Mouse (Mus musculus): Measurements from ENCODE around the gene Hsd17b14. TPM values are rescaled to one million over a fixed set of nuclear protein-coding genes. Genes with fewer than 3 reads are reported as not detected.
A peak's percentile ranks its signal among the peaks of the same experiment; 100 is the strongest.

Hsd17b14 gene
- polyA plus RNA-seq, 1 experiment = 43.9 TPM

GRCm38 (mm10) chr7:45518618-45519017 is 36.1 kb upstream of the Hsd17b14 start:
- DNase-seq = no peak
- Histone ChIP-seq H3K36me3 (ENCODE audit: control insufficient read depth, insufficient read depth, low read length) (peaks cover 2% of the 10 kb centered on the region; the same call in 1 of the 2 replicates), H3K4me1 (ENCODE audit: control insufficient read depth, insufficient read depth, low read length) (peaks cover 9% of the 10 kb centered on the region; the same call in 1 of the 2 replicates), H3K4me3 (ENCODE audit: insufficient read depth, low read depth, low read length) (no peak overlapping the region), H3K27me3 (replicated peaks; ENCODE audit: control insufficient read depth, insufficient read depth, low read length) (no peaks in the 10 kb centered on the region), H3K27ac (ENCODE audit: insufficient read depth, low read depth, low read length) (no peak overlapping the region)
- TF ChIP-seq POLR2A (IDR thresholded peaks at IDR 0.05; ENCODE audit: low read depth, low read length) (no peak), CTCF (conservative IDR thresholded peaks at IDR 0.05; ENCODE audit: insufficient read depth, insufficient read length, low read depth, low read length) (no peak)
- 92% methylated on average over 16 of the region's 16 CpGs for WGBS

GRCm38 (mm10) chr7:45519345-45520120 is 35.2 kb upstream of the Hsd17b14 start:
- H3K4me1 ChIP-seq (ENCODE audit: control insufficient read depth, insufficient read depth, low read length) = peaks cover 12% of the 10 kb centered on the region
- 75% methylated on average over 8 of the region's 8 CpGs for WGBS
- no peak overlapping the region for H3K4me3 ChIP-seq (ENCODE audit: insufficient read depth, low read depth, low read length)
- H3K27ac ChIP-seq (ENCODE audit: insufficient read depth, low read depth, low read length) = no peak overlapping the region
- peaks cover 2% of the 10 kb centered on the region; the same call in 1 of the 2 replicates for H3K36me3 ChIP-seq (ENCODE audit: control insufficient read depth, insufficient read depth, low read length)
- TF ChIP-seq POLR2A (IDR thresholded peaks at IDR 0.05; ENCODE audit: low read depth, low read length) (no peak), CTCF (conservative IDR thresholded peaks at IDR 0.05; ENCODE audit: insufficient read depth, insufficient read length, low read depth, low read length) (no peak)
- DNase-seq = no peak
- no peaks in the 10 kb centered on the region for H3K27me3 ChIP-seq (replicated peaks; ENCODE audit: control insufficient read depth, insufficient read depth, low read length)

- Histone ChIP-seq H3K4me1 (ENCODE audit: control insufficient read depth, insufficient read depth, low read length) (peaks cover 18% of the 10 kb centered on the region), H3K27ac (ENCODE audit: insufficient read depth, low read depth, low read length) (no peak overlapping the region), H3K27me3 (replicated peaks; ENCODE audit: control insufficient read depth, insufficient read depth, low read length) (no peaks in the 10 kb centered on the region), H3K4me3 (ENCODE audit: insufficient read depth, low read depth, low read length) (no peak overlapping the region), H3K36me3 (ENCODE audit: control insufficient read depth, insufficient read depth, low read length) (peaks cover 2% of the 10 kb centered on the region; the same call in 1 of the 2 replicates)
- DNase-seq = no peak
- TF ChIP-seq POLR2A (IDR thresholded peaks at IDR 0.05; ENCODE audit: low read depth, low read length) = no peak
- 92% methylated on average over 7 of the region's 7 CpGs for WGBS
Observed at GRCm38 (mm10) chr7:45520605-45521004, 34.1 kb upstream of the Hsd17b14 start.

- Histone ChIP-seq H3K27ac (ENCODE audit: insufficient read depth, low read depth, low read length) (peak overlapping the region; percentile 70), H3K27me3 (replicated peaks; ENCODE audit: control insufficient read depth, insufficient read depth, low read length) (no peaks in the 10 kb centered on the region), H3K4me1 (ENCODE audit: control insufficient read depth, insufficient read depth, low read length) (peaks cover 18% of the 10 kb centered on the region), H3K36me3 (ENCODE audit: control insufficient read depth, insufficient read depth, low read length) (peaks cover 2% of the 10 kb centered on the region; the same call in 1 of the 2 replicates), H3K4me3 (ENCODE audit: insufficient read depth, low read depth, low read length) (peak overlapping the region; percentile 67)
- TF ChIP-seq CTCF (conservative IDR thresholded peaks at IDR 0.05; ENCODE audit: insufficient read depth, insufficient read length, low read depth, low read length) (no peak), POLR2A (IDR thresholded peaks at IDR 0.05; ENCODE audit: low read depth, low read length) (no peak)
- peak; percentile 94 for DNase-seq
- 1% methylated on average over 28 of the region's 28 CpGs for WGBS
Observed at GRCm38 (mm10) chr7:45521728-45522184, 32.9 kb upstream of the Hsd17b14 start.

GRCm38 (mm10) chr7:45522194-45522752 is 32.4 kb upstream of the Hsd17b14 start:
- no peak for DNase-seq
- no peak for TF ChIP-seq CTCF (conservative IDR thresholded peaks at IDR 0.05; ENCODE audit: insufficient read depth, insufficient read length, low read depth, low read length)
- TF ChIP-seq POLR2A (IDR thresholded peaks at IDR 0.05; ENCODE audit: low read depth, low read length) = no peak
- peaks cover 20% of the 10 kb centered on the region for H3K4me1 ChIP-seq (ENCODE audit: control insufficient read depth, insufficient read depth, low read length)
- H3K27ac ChIP-seq (ENCODE audit: insufficient read depth, low read depth, low read length) = no peak overlapping the region; the same call in 1 of the 2 replicates
- peaks cover 2% of the 10 kb centered on the region; the same call in 1 of the 2 replicates for H3K36me3 ChIP-seq (ENCODE audit: control insufficient read depth, insufficient read depth, low read length)
- WGBS = 58% methylated on average over 16 of the region's 16 CpGs
- peak overlapping the region; percentile 67 for H3K4me3 ChIP-seq (ENCODE audit: insufficient read depth, low read depth, low read length)
- H3K27me3 ChIP-seq (replicated peaks; ENCODE audit: control insufficient read depth, insufficient read depth, low read length) = no peaks in the 10 kb centered on the region

GRCm38 (mm10) chr7:45522957-45523676 is 31.6 kb upstream of the Hsd17b14 start:
- Histone ChIP-seq H3K4me3 (ENCODE audit: insufficient read depth, low read depth, low read length) (peak overlapping the region; percentile 20; the same call in 1 of the 2 replicates), H3K36me3 (ENCODE audit: control insufficient read depth, insufficient read depth, low read length) (peaks cover 2% of the 10 kb centered on the region; the same call in 1 of the 2 replicates), H3K27me3 (replicated peaks; ENCODE audit: control insufficient read depth, insufficient read depth, low read length) (no peaks in the 10 kb centered on the region), H3K4me1 (ENCODE audit: control insufficient read depth, insufficient read depth, low read length) (peaks cover 20% of the 10 kb centered on the region), H3K27ac (ENCODE audit: insufficient read depth, low read depth, low read length) (peak overlapping the region; percentile 62)
- DNase-seq = peak; percentile 35
- no peak for TF ChIP-seq POLR2A (IDR thresholded peaks at IDR 0.05; ENCODE audit: low read depth, low read length)
- TF ChIP-seq CTCF (conservative IDR thresholded peaks at IDR 0.05; ENCODE audit: insufficient read depth, insufficient read length, low read depth, low read length) = no peak
- 47% methylated on average over 18 of the region's 18 CpGs for WGBS

Measured in kidney, adult 2 months (tissue).